21 mouse cellular contexts compared by ENCODE assay signal in the genomic region with DNA sequence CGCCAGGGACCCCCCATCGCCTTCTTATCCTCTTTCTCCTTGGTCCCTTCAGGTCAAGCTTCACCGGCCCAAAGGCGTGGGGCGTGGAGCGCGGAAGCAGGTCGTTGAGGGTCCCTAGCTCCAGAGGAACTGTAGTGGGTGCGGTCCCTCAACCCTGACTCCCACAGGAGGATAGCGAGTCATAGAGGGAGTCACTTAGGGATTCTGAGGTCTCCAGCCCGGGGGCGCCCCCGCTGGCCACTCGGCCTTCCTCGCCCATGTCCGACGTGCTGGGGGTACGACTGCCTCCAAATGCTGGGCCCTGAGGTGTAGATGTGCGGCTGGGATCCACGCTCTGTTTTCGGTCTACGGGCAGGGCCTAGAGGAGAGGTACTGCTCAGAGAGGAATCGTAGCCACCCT. TPM values are rescaled to one million over a fixed set of nuclear protein-coding genes. Genes with fewer than 3 reads are reported as not detected.
DNase-seq lines count a peak whose midpoint lies in the region; ATAC-seq and TF ChIP-seq lines count a peak whose summit lies in the region.
"Had no signal": no experiment of that assay in that cellular context is flagged by ENCODE, and none has a peak within 500 bp of the region (broad histone marks: within the 10 kb centered on the region; RNA-seq: fewer than 3 reads in every experiment).

No protein-coding gene starts in this region.

- H3K9ac ChIP-seq in intestine, embryonic 14.5 days (ENCODE audit: low read length): no peak overlapping the region
- H3K9ac ChIP-seq in intestine, embryonic 16.5 days (ENCODE audit: low read depth, low read length): no peak overlapping the region
- no peak overlapping the region for H3K9ac ChIP-seq in embryonic facial prominence, embryonic 13.5 days
- no peak overlapping the region for H3K9ac ChIP-seq in neural tube, embryonic 15.5 days (replicated peaks)
- no peak overlapping the region for H3K9ac ChIP-seq in liver, embryonic 12.5 days
- H3K9ac ChIP-seq: embryonic facial prominence, embryonic 15.5 days; forebrain, embryonic 12.5 days; liver, postnatal 0 days had no signal

- ATAC-seq in intestine, embryonic 14.5 days (replicated peaks; ENCODE audit: low FRiP score, low TSS enrichment, low read depth): no peak
- ATAC-seq in intestine, embryonic 16.5 days: no peak
- ATAC-seq in embryonic facial prominence, embryonic 13.5 days (ENCODE audit: insufficient number of reproducible peaks, insufficient read depth, low FRiP score, low TSS enrichment, low read depth): no peak
- ATAC-seq in neural tube, embryonic 15.5 days (ENCODE audit: low FRiP score): no peak
- no peak for ATAC-seq in liver, embryonic 12.5 days
- ATAC-seq: activated CD4-positive, CD25-positive, alpha-beta regulatory T cell, adult 4 months; inflammation-experienced regulatory T-cells, adult 6 months; liver, postnatal 0 days; midbrain, embryonic 16.5 days; Patski had no signal

- H3K27me3 ChIP-seq in intestine, embryonic 14.5 days (replicated peaks; ENCODE audit: control insufficient read depth, insufficient read depth, low read length): no peaks in the 10 kb centered on the region
- no peaks in the 10 kb centered on the region for H3K27me3 ChIP-seq in intestine, embryonic 16.5 days (replicated peaks; ENCODE audit: control insufficient read depth, insufficient read depth, low read length)
- peaks cover 21% of the 10 kb centered on the region for H3K27me3 ChIP-seq in E14TG2a.4 (ENCODE audit: insufficient read depth, low read length)
- no peaks in the 10 kb centered on the region for H3K27me3 ChIP-seq in embryonic facial prominence, embryonic 13.5 days
- H3K27me3 ChIP-seq in neural tube, embryonic 15.5 days (replicated peaks): no peaks in the 10 kb centered on the region
- no peaks in the 10 kb centered on the region for H3K27me3 ChIP-seq in liver, embryonic 12.5 days (replicated peaks)
- H3K27me3 ChIP-seq: CH12.LX; embryonic facial prominence, embryonic 15.5 days; forebrain, embryonic 12.5 days; Patski had no signal

- no peak for TF ChIP-seq CTCF in E14TG2a.4 (conservative IDR thresholded peaks at IDR 0.05; ENCODE audit: low read length)

- no peak overlapping the region for H3K4me3 ChIP-seq in intestine, embryonic 14.5 days (ENCODE audit: low read depth, low read length)
- H3K4me3 ChIP-seq in intestine, embryonic 16.5 days (ENCODE audit: low read length): no peak overlapping the region
- H3K4me3 ChIP-seq in E14TG2a.4 (replicated peaks; ENCODE audit: low read length): peak overlapping the region; percentile 45
- no peak overlapping the region for H3K4me3 ChIP-seq in embryonic facial prominence, embryonic 13.5 days
- H3K4me3 ChIP-seq in neural tube, embryonic 15.5 days (replicated peaks): no peak overlapping the region
- H3K4me3 ChIP-seq in liver, embryonic 12.5 days: no peak overlapping the region
- H3K4me3 ChIP-seq: embryonic facial prominence, embryonic 15.5 days; forebrain, embryonic 12.5 days had no signal

- H3K4me2 ChIP-seq in intestine, embryonic 14.5 days (ENCODE audit: low read length): no peak overlapping the region
- no peak overlapping the region for H3K4me2 ChIP-seq in intestine, embryonic 16.5 days (ENCODE audit: low read depth, low read length)
- no peak overlapping the region for H3K4me2 ChIP-seq in embryonic facial prominence, embryonic 13.5 days
- no peak overlapping the region for H3K4me2 ChIP-seq in neural tube, embryonic 15.5 days
- no peak overlapping the region for H3K4me2 ChIP-seq in liver, embryonic 12.5 days
- H3K4me2 ChIP-seq: embryonic facial prominence, embryonic 15.5 days; forebrain, embryonic 12.5 days had no signal

- DNase-seq in heart, adult 11 months: peak; percentile 93
- no peak for DNase-seq in heart, postnatal 25 days (ENCODE audit: low spot score)
- DNase-seq in intestine, embryonic 14.5 days (ENCODE audit: low spot score): no peak
- DNase-seq: adrenal gland, postnatal 36 days; cerebellum, adult 9-10 months; gastrocnemius, postnatal 36 days; liver, postnatal 0 days; thymus, adult 2 months had no signal

- H3K9me3 ChIP-seq in intestine, embryonic 14.5 days (ENCODE audit: control insufficient read depth, low read length): no peaks in the 10 kb centered on the region
- H3K9me3 ChIP-seq in intestine, embryonic 16.5 days (ENCODE audit: control insufficient read depth, low read length): no peaks in the 10 kb centered on the region
- H3K9me3 ChIP-seq in E14TG2a.4 (ENCODE audit: low read length): no peaks in the 10 kb centered on the region
- H3K9me3 ChIP-seq in embryonic facial prominence, embryonic 13.5 days: no peaks in the 10 kb centered on the region
- H3K9me3 ChIP-seq in neural tube, embryonic 15.5 days (replicated peaks): no peaks in the 10 kb centered on the region
- H3K9me3 ChIP-seq in liver, embryonic 12.5 days (replicated peaks): no peaks in the 10 kb centered on the region
- H3K9me3 ChIP-seq: embryonic facial prominence, embryonic 15.5 days; forebrain, embryonic 12.5 days had no signal

- WGBS in intestine, embryonic 14.5 days: 94% methylated on average over 23 of the region's 23 CpGs
- WGBS in intestine, embryonic 16.5 days: 94% methylated on average over 23 of the region's 23 CpGs
- WGBS in embryonic facial prominence, embryonic 13.5 days: 94% methylated on average over 23 of the region's 23 CpGs
- 92% methylated on average over 23 of the region's 23 CpGs for WGBS in neural tube, embryonic 15.5 days
- 83% methylated on average over 23 of the region's 23 CpGs for WGBS in liver, embryonic 12.5 days (ENCODE audit: insufficient replicate concordance)

- peak overlapping the region; percentile 90; the same call in 1 of the 2 replicates for H3K27ac ChIP-seq in intestine, embryonic 14.5 days (ENCODE audit: low read depth)
- no peak overlapping the region for H3K27ac ChIP-seq in intestine, embryonic 16.5 days (ENCODE audit: low read length)
- peak overlapping the region; percentile 89 for H3K27ac ChIP-seq in embryonic facial prominence, embryonic 13.5 days
- H3K27ac ChIP-seq in neural tube, embryonic 15.5 days (replicated peaks): no peak overlapping the region
- no peak overlapping the region for H3K27ac ChIP-seq in liver, embryonic 12.5 days
- H3K27ac ChIP-seq: macrophage had no signal

- peaks cover 47% of the 10 kb centered on the region for H3K36me3 ChIP-seq in intestine, embryonic 14.5 days (ENCODE audit: control insufficient read depth, insufficient read depth, low read length)
- H3K36me3 ChIP-seq in intestine, embryonic 16.5 days (ENCODE audit: control insufficient read depth, insufficient read depth, low read length): 0 out of 2 replicates have a peak, but pooled peaks cover 2% of the 10 kb centered on the region
- peaks cover 14% of the 10 kb centered on the region for H3K36me3 ChIP-seq in E14TG2a.4 (ENCODE audit: insufficient read depth, low read length)
- H3K36me3 ChIP-seq in embryonic facial prominence, embryonic 13.5 days: peaks cover 62% of the 10 kb centered on the region
- peaks cover 45% of the 10 kb centered on the region for H3K36me3 ChIP-seq in neural tube, embryonic 15.5 days
- peaks cover 30% of the 10 kb centered on the region for H3K36me3 ChIP-seq in liver, embryonic 12.5 days

- intact Hi-C loops in heart, postnatal 25 days (cut with DNase I): no loop called here

- peaks cover 16% of the 10 kb centered on the region; the same call in 1 of the 2 replicates for H3K4me1 ChIP-seq in intestine, embryonic 14.5 days (replicated peaks; ENCODE audit: control insufficient read depth, insufficient read depth, low read length)
- H3K4me1 ChIP-seq in intestine, embryonic 16.5 days (ENCODE audit: control insufficient read depth, insufficient read depth, low read length): peaks cover 16% of the 10 kb centered on the region
- H3K4me1 ChIP-seq in E14TG2a.4 (replicated peaks; ENCODE audit: low read depth, low read length): peaks cover 89% of the 10 kb centered on the region
- H3K4me1 ChIP-seq in embryonic facial prominence, embryonic 13.5 days: peaks cover 29% of the 10 kb centered on the region
- H3K4me1 ChIP-seq in neural tube, embryonic 15.5 days: peaks cover 10% of the 10 kb centered on the region
- H3K4me1 ChIP-seq in liver, embryonic 12.5 days: peaks cover 24% of the 10 kb centered on the region

RNA-seq across cellular contexts. Expression of gene Tmbim6, which starts 29.9 kb away (rescaled TPM):
- total RNA-seq in heart, postnatal 25 days (2021): 100 to 1,000 TPM; 207 to 215 TPM
- polyA plus RNA-seq in intestine, embryonic 14.5 days (2014; fragmentation: Nextera tagmentation; extraction: Ambion mirVana): 368 and 370 TPM in 2 replicates
- polyA plus RNA-seq in intestine, embryonic 16.5 days (2015; fragmentation: Nextera tagmentation; extraction: Ambion mirVana): 726 and 829 TPM in 2 replicates
- polyA plus RNA-seq in embryonic facial prominence, embryonic 13.5 days (2015; fragmentation: Nextera tagmentation; extraction: Ambion mirVana): 266 and 285 TPM in 2 replicates
- 289 and 350 TPM in 2 replicates for polyA plus RNA-seq in neural tube, embryonic 15.5 days (2015; fragmentation: Nextera tagmentation; extraction: Ambion mirVana)
- 199 and 201 TPM in 2 replicates for polyA plus RNA-seq in liver, embryonic 12.5 days (2016; fragmentation: Nextera tagmentation; extraction: Ambion mirVana)

RNA-seq across cellular contexts. Expression of gene Nckap5l, which starts 35.0 kb away (rescaled TPM):
- 1 to 10 TPM; 6.4 to 7.6 TPM for total RNA-seq in heart, postnatal 25 days (2021)
- 8.9 and 9.3 TPM in 2 replicates for polyA plus RNA-seq in intestine, embryonic 14.5 days (2014; fragmentation: Nextera tagmentation; extraction: Ambion mirVana)
- 5.8 and 6.5 TPM in 2 replicates for polyA plus RNA-seq in intestine, embryonic 16.5 days (2015; fragmentation: Nextera tagmentation; extraction: Ambion mirVana)
- 9.4 and 10.3 TPM in 2 replicates for polyA plus RNA-seq in embryonic facial prominence, embryonic 13.5 days (2015; fragmentation: Nextera tagmentation; extraction: Ambion mirVana)
- polyA plus RNA-seq in neural tube, embryonic 15.5 days (2015; fragmentation: Nextera tagmentation; extraction: Ambion mirVana): 12.4 and 13.0 TPM in 2 replicates
- polyA plus RNA-seq in liver, embryonic 12.5 days (2016; fragmentation: Nextera tagmentation; extraction: Ambion mirVana): 2.3 and 2.6 TPM in 2 replicates

RNA-seq across cellular contexts. Expression of gene Bcdin3d, which starts 52.0 kb away (rescaled TPM):
- total RNA-seq in heart, postnatal 25 days (2021): 1 to 10 TPM; 3.2 to 4.0 TPM
- 12.4 and 13.7 TPM in 2 replicates for polyA plus RNA-seq in intestine, embryonic 14.5 days (2014; fragmentation: Nextera tagmentation; extraction: Ambion mirVana)
- 14.3 and 16.2 TPM in 2 replicates for polyA plus RNA-seq in intestine, embryonic 16.5 days (2015; fragmentation: Nextera tagmentation; extraction: Ambion mirVana)
- 16.3 and 17.3 TPM in 2 replicates for polyA plus RNA-seq in embryonic facial prominence, embryonic 13.5 days (2015; fragmentation: Nextera tagmentation; extraction: Ambion mirVana)
- 17.0 and 19.0 TPM in 2 replicates for polyA plus RNA-seq in neural tube, embryonic 15.5 days (2015; fragmentation: Nextera tagmentation; extraction: Ambion mirVana)
- polyA plus RNA-seq in liver, embryonic 12.5 days (2016; fragmentation: Nextera tagmentation; extraction: Ambion mirVana): 7.9 TPM in 2 replicates

RNA-seq across cellular contexts. Expression of gene Fmnl3, which starts 52.3 kb away (rescaled TPM):
- total RNA-seq in heart, postnatal 25 days (2021): 10 to 100 TPM; 20.1 to 21.1 TPM
- polyA plus RNA-seq in intestine, embryonic 14.5 days (2014; fragmentation: Nextera tagmentation; extraction: Ambion mirVana): 15.9 and 19.5 TPM in 2 replicates
- polyA plus RNA-seq in intestine, embryonic 16.5 days (2015; fragmentation: Nextera tagmentation; extraction: Ambion mirVana): 10.6 and 10.8 TPM in 2 replicates
- polyA plus RNA-seq in embryonic facial prominence, embryonic 13.5 days (2015; fragmentation: Nextera tagmentation; extraction: Ambion mirVana): 29.0 and 29.5 TPM in 2 replicates
- polyA plus RNA-seq in neural tube, embryonic 15.5 days (2015; fragmentation: Nextera tagmentation; extraction: Ambion mirVana): 7.9 and 11.9 TPM in 2 replicates
- 7.4 and 8.6 TPM in 2 replicates for polyA plus RNA-seq in liver, embryonic 12.5 days (2016; fragmentation: Nextera tagmentation; extraction: Ambion mirVana)

Comparison
In these comparisons a context has a peak if more than half of its experiments do, and no peak if none do; other contexts are left out.
1. H3K27ac ChIP-seq: peak in intestine, embryonic 14.5 days (single experiment) and embryonic facial prominence, embryonic 13.5 days (single experiment); none in intestine, embryonic 16.5 days (single experiment), neural tube, embryonic 15.5 days (single experiment) and liver, embryonic 12.5 days (single experiment).